Mouse (Mus musculus): ENCODE results near the gene Clpp. TPM values are rescaled to one million over a fixed set of nuclear protein-coding genes. Genes with fewer than 3 reads are reported as not detected.

Clpp gene
- polyA plus RNA-seq, 1 experiment: 105 TPM

GRCm38 (mm10) chr17:57030931-57031660, 41.0 kb downstream of the Clpp start, which contains the start of gene Khsrp:
TSS of gene Khsrp (minus strand) at chr17:57031522.
- peak; percentile 90 for DNase-seq (ENCODE audit: low spot score)

- DNase-seq (ENCODE audit: low spot score): peak; percentile 79
These were observed 41.7 kb downstream of the Clpp start for GRCm38 (mm10) chr17:57031661-57032420.

GRCm38 (mm10) chr17:57032854-57033253, 42.7 kb downstream of the Clpp start:
- no peak for DNase-seq (ENCODE audit: low spot score)

- DNase-seq (ENCODE audit: low spot score): no peak
These were observed 48.9 kb downstream of the Clpp start for GRCm38 (mm10) chr17:57038978-57039377.

GRCm38 (mm10) chr17:57041554-57041953, 51.4 kb downstream of the Clpp start, which contains the start of gene Slc25a41:
TSS of gene Slc25a41 (minus strand) at chr17:57041654.
- no peak for DNase-seq (ENCODE audit: low spot score)

Other genes starting within 250 kb of the Clpp start
- gene Nrtn, start 232.8 kb upstream of the Clpp start, polyA plus RNA-seq (2012; rRNA removed): 22.8 and 28.7 TPM in 2 replicates
- gene Dus3l, start 225.5 kb upstream of the Clpp start, polyA plus RNA-seq (2012; rRNA removed): 50.0 and 61.3 TPM in 2 replicates
- gene Prr22, start 220.1 kb upstream of the Clpp start, polyA plus RNA-seq (2012; rRNA removed): 1.1 and 1.5 TPM in 2 replicates
- gene Rfx2, start 159.3 kb upstream of the Clpp start, polyA plus RNA-seq (2012; rRNA removed): 6.6 and 9.4 TPM in 2 replicates
- gene Acsbg2, start 115.9 kb upstream of the Clpp start, polyA plus RNA-seq (2012; rRNA removed): 0.03 TPM in 1 of 2 replicates, not detected in the other
- gene 1700061G19Rik, start 114.8 kb upstream of the Clpp start, polyA plus RNA-seq (2012; rRNA removed): 2.9 and 3.1 TPM in 2 replicates
- 33.8 and 34.5 TPM in 2 replicates for gene Mllt1, start 54.9 kb upstream of the Clpp start, polyA plus RNA-seq (2012; rRNA removed)
- gene Acer1, start 8.2 kb upstream of the Clpp start, polyA plus RNA-seq (2012; rRNA removed): 0.12 and 0.17 TPM in 2 replicates
- 18.1 and 20.6 TPM in 2 replicates for gene Alkbh7, start 7.0 kb downstream of the Clpp start, polyA plus RNA-seq (2012; rRNA removed)
- not detected in 2 replicates for gene Pspn, start 9.7 kb downstream of the Clpp start, polyA plus RNA-seq (2012; rRNA removed)
- gene Gtf2f1, start 21.0 kb downstream of the Clpp start, polyA plus RNA-seq (2012; rRNA removed): 41.2 and 47.4 TPM in 2 replicates
- 0.18 and 0.19 TPM in 2 replicates for gene Gm17949, start 21.2 kb downstream of the Clpp start, polyA plus RNA-seq (2012; rRNA removed)
- 54.9 and 60.3 TPM in 2 replicates for gene Khsrp, start 41.2 kb downstream of the Clpp start, polyA plus RNA-seq (2012; rRNA removed)
- not detected in 2 replicates for gene Slc25a41, start 51.3 kb downstream of the Clpp start, polyA plus RNA-seq (2012; rRNA removed)
- gene Crb3, start 68.8 kb downstream of the Clpp start, polyA plus RNA-seq (2012; rRNA removed): 22.8 and 32.2 TPM in 2 replicates
- 34.2 and 71.3 TPM in 2 replicates for gene Slc25a23, start 69.6 kb downstream of the Clpp start, polyA plus RNA-seq (2012; rRNA removed)
- 5.1 and 6.1 TPM in 2 replicates for gene Dennd1c, start 88.2 kb downstream of the Clpp start, polyA plus RNA-seq (2012; rRNA removed)
- 3.8 and 5.9 TPM in 2 replicates for gene Tubb4a, start 97.5 kb downstream of the Clpp start, polyA plus RNA-seq (2012; rRNA removed)
- 5.7 and 8.8 TPM in 2 replicates for gene Tnfsf9, start 115.0 kb downstream of the Clpp start, polyA plus RNA-seq (2012; rRNA removed)
- gene Cd70, start 159.5 kb downstream of the Clpp start, polyA plus RNA-seq (2012; rRNA removed): 0.18 and 0.25 TPM in 2 replicates
- gene Tnfsf14, start 203.9 kb downstream of the Clpp start, polyA plus RNA-seq (2012; rRNA removed): 0.55 and 0.68 TPM in 2 replicates
- gene C3, start 237.8 kb downstream of the Clpp start, polyA plus RNA-seq (2012; rRNA removed): 163 and 168 TPM in 2 replicates